Mouse (Mus musculus): ENCODE measurements around the gene Zfp275. TPM values are rescaled to one million over a fixed set of nuclear protein-coding genes. Genes with fewer than 3 reads are reported as not detected.
A peak's percentile ranks its signal among the peaks of the same experiment; 100 is the strongest.
"Not testable (repeated sequence)": the region's sequence is repeated elsewhere in the genome, so short reads cannot be mapped to it uniquely, and the experiment has no call there.

Gene Zfp275
- polyA plus RNA-seq, 1 experiment from 2014 or later = 10.8 TPM

- ATAC-seq (ENCODE audit: low FRiP score, low read depth) = no peak
- Histone ChIP-seq H3K36me3 (no peaks in the 10 kb centered on the region), H3K27ac (replicated peaks) (no peak overlapping the region), H3K4me1 (replicated peaks) (peaks cover 9% of the 10 kb centered on the region; the same call in 1 of the 2 replicates), H3K27me3 (no peaks in the 10 kb centered on the region), H3K4me2 (no peak overlapping the region), H3K9ac (no peak overlapping the region), H3K9me3 (no peaks in the 10 kb centered on the region), H3K4me3 (no peak overlapping the region)
- 86% methylated on average over 1 of the region's 1 CpGs for WGBS
These were observed 1.9 kb downstream of the Zfp275 start for GRCm38 (mm10) chrX:73344346-73344745.

DNA sequence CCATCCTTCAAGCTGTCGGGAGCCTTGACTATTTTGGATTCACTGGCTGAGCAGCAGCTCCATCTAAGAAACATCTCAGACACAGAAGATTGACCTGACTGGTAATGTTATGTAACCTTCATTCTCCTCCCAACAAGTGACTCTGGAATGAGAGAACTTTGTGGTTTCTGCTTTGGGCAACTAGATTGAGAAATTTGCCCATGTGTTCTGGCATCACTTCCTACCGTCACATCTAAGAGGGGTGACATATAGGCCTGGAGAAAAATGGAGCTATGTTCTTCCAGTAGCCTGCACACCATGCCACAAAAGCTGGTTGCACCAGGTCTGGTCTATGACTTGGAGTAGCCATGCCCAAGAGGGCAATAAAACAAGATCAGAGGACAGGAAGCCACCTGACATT lies 13.7 kb downstream of the Zfp275 start:
- Histone ChIP-seq H3K4me1 (replicated peaks) (no peaks in the 10 kb centered on the region), H3K27me3 (no peaks in the 10 kb centered on the region), H3K9ac (no peak overlapping the region), H3K27ac (replicated peaks) (no peak overlapping the region), H3K4me2 (no peak overlapping the region), H3K9me3 (no peaks in the 10 kb centered on the region), H3K4me3 (no peak overlapping the region), H3K36me3 (peaks cover 38% of the 10 kb centered on the region)
- WGBS = 98% methylated on average over 2 of the region's 2 CpGs
- ATAC-seq (ENCODE audit: low FRiP score, low read depth) = no peak

DNA sequence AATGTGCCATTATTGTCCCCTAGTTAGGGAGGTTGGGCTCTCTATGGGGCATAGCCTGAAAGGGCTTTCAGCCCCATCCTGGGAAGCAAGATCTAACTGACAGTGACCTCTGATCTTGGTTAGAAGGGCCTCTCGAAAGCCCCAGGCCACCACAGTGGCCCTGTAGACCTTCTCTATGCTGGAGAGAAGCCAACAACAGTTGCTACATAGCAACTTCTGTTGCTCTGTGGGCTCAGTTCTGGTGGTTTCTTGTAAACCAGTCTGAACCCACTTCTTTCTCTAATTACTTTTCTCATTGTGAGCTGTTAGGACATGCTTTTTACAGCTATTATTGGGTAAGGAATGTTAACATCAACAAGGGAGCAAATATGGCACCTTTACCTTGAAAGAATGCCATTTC lies 14.3 kb downstream of the Zfp275 start:
- no peak for ATAC-seq (ENCODE audit: low FRiP score, low read depth)
- H3K4me3 ChIP-seq = no peak overlapping the region
- H3K27ac ChIP-seq (replicated peaks) = no peak overlapping the region
- no peaks in the 10 kb centered on the region for H3K4me1 ChIP-seq (replicated peaks)
- H3K4me2 ChIP-seq = no peak overlapping the region
- no peaks in the 10 kb centered on the region for H3K27me3 ChIP-seq
- no peaks in the 10 kb centered on the region for H3K9me3 ChIP-seq
- WGBS = 88% methylated on average over 1 of the region's 1 CpGs
- H3K9ac ChIP-seq = no peak overlapping the region
- H3K36me3 ChIP-seq = peaks cover 38% of the 10 kb centered on the region

DNA sequence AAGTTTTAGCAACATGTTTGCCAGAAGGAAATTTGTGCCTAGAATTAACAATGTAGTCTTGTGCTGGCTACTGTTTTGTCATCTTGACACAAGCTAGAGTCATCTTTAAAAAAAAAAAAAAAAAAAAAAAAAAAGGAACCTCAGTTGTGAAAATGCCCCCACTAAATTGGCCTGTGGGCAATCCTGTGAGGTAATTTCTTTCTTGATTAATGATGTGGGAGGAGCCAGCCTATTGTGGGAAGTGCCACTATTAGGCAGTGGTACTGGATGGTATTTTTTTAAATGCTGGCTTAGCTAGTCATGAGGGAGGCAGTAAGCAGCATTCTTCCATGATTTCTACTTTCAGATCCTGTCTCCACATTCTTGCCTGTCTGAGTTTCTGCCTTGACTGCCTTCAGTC lies 20.9 kb downstream of the Zfp275 start:
- Histone ChIP-seq H3K9me3 (no peaks in the 10 kb centered on the region), H3K27me3 (no peaks in the 10 kb centered on the region), H3K4me2 (no peak overlapping the region), H3K4me3 (no peak overlapping the region), H3K9ac (no peak overlapping the region), H3K4me1 (replicated peaks) (no peaks in the 10 kb centered on the region), H3K36me3 (peaks cover 3% of the 10 kb centered on the region; the same call in 1 of the 2 replicates), H3K27ac (replicated peaks) (no peak overlapping the region)
- ATAC-seq (ENCODE audit: low FRiP score, low read depth) = no peak

DNA sequence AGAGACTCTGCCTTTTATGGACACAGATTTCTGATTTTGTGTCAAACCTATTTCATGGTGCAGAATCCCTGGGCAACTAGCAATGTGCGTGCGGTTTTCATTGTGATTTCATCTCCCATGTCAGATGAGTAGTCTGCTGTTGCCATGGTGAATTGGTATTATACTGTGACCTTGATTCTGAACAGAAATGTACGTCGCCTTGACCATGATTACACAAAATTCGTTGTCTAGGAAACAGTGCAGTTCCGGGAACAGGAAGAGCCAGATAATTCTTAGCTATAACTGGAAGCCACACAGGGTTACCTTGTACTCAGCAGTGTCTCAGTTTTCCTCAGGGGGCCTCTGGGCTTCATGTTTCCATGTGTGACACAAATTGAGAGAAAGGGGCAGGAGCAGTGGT lies 42.0 kb downstream of the Zfp275 start:
- no peaks in the 10 kb centered on the region for H3K27me3 ChIP-seq
- H3K36me3 ChIP-seq = no peaks in the 10 kb centered on the region
- WGBS = 42% methylated on average over 6 of the region's 6 CpGs
- H3K9ac ChIP-seq = no peak overlapping the region
- H3K9me3 ChIP-seq = no peaks in the 10 kb centered on the region
- H3K4me1 ChIP-seq (replicated peaks) = 0 out of 2 replicates have a peak, but pooled peaks cover 3% of the 10 kb centered on the region
- H3K4me2 ChIP-seq = no peak overlapping the region
- no peak overlapping the region for H3K4me3 ChIP-seq
- peak; percentile 76 for ATAC-seq (ENCODE audit: low FRiP score, low read depth)
- H3K27ac ChIP-seq (replicated peaks) = peak overlapping the region; percentile 68

DNA sequence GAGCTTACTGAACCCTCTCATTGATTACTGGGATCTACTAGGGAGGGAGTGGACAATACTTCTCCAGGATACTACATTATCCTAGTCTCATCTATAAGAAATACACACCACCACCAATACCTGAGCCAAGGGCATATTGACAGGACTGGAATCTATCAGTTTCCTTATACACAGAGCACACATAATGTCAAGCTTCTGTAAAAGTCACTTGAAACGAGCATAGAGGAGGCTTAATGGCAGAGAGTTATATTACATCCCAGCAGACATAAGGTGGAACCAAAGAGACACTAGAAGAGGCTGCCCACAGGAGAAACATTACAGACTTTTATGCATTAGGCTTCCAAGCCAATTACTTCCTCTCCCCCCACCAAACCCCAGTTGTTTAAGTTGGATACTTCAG lies 42.5 kb downstream of the Zfp275 start:
- H3K27ac ChIP-seq (replicated peaks) = peak overlapping the region; percentile 68
- no peaks in the 10 kb centered on the region for H3K9me3 ChIP-seq
- 27% methylated on average over 1 of the region's 1 CpGs for WGBS
- H3K4me2 ChIP-seq = no peak overlapping the region
- 0 out of 2 replicates have a peak, but pooled peaks cover 3% of the 10 kb centered on the region for H3K4me1 ChIP-seq (replicated peaks)
- ATAC-seq (ENCODE audit: low FRiP score, low read depth) = no peak
- no peaks in the 10 kb centered on the region for H3K36me3 ChIP-seq
- H3K9ac ChIP-seq = no peak overlapping the region
- no peaks in the 10 kb centered on the region for H3K27me3 ChIP-seq
- H3K4me3 ChIP-seq = no peak overlapping the region

DNA sequence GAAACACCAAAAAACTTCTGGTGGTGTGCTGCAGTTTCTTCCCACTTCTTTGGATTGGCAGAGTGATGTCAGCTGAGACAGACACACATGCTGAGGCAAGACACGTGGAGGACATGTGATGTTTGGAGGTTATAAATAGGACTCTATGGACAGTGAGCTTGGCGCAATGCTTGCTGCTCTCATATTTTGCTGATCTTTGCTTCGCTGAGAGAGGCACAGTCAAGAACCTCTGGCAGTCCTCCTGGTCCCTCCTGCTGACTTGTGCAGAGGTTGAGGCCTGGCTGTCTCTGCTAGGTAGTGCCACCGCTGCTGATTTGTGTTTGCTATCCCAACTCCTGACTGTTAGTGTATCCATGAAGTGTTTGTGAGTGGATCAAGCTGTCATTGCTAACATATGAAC lies 49.1 kb downstream of the Zfp275 start:
- Histone ChIP-seq H3K27me3 (no peaks in the 10 kb centered on the region), H3K9me3 (no peaks in the 10 kb centered on the region), H3K27ac (replicated peaks) (no peak overlapping the region), H3K9ac (no peak overlapping the region), H3K4me3 (no peak overlapping the region), H3K4me1 (replicated peaks) (no peaks in the 10 kb centered on the region), H3K4me2 (no peak overlapping the region), H3K36me3 (no peaks in the 10 kb centered on the region)
- ATAC-seq (ENCODE audit: low FRiP score, low read depth) = no peak
- WGBS = 83% methylated on average over 4 of the region's 4 CpGs

DNA sequence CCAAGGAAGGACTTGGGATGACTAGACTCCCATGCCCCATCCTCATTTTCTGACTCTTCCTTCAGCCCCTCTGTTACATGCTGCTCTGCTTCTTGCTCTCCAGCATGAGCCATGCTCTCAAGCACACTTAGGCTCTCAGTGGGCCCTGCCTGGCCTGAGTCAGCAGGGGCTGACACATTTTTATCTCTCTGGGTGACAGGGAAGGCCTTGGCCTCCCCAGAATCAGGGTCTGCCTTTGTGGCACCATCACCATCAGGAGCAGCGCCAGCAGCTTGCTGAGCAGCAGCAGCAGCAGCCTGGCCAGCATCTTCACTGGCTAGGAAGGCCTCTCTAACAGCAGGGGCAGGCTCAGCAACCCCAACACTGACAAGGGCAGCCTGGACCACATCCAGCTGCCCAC lies 54.0 kb downstream of the Zfp275 start:
- ATAC-seq (ENCODE audit: low FRiP score, low read depth) = no peak
- no peaks in the 10 kb centered on the region for H3K4me1 ChIP-seq (replicated peaks)
- no peaks in the 10 kb centered on the region for H3K27me3 ChIP-seq
- no peaks in the 10 kb centered on the region for H3K36me3 ChIP-seq
- no peak overlapping the region for H3K4me2 ChIP-seq
- 69% methylated on average over 1 of the region's 1 CpGs for WGBS
- H3K9ac ChIP-seq = no peak overlapping the region
- H3K9me3 ChIP-seq = no peaks in the 10 kb centered on the region
- no peak overlapping the region for H3K27ac ChIP-seq (replicated peaks)
- H3K4me3 ChIP-seq = no peak overlapping the region

- not testable (repeated sequence) for H3K27ac ChIP-seq (replicated peaks); H3K36me3 ChIP-seq; H3K4me3 ChIP-seq; H3K4me1 ChIP-seq (replicated peaks); H3K4me2 ChIP-seq; ATAC-seq (ENCODE audit: low FRiP score, low read depth); H3K9ac ChIP-seq; H3K9me3 ChIP-seq; H3K27me3 ChIP-seq
- 74% methylated on average over 2 of the region's 2 CpGs for WGBS
These were observed 56.2 kb downstream of the Zfp275 start, which contains the start of gene Gm18336 for GRCm38 (mm10) chrX:73398636-73399035. Gene Gm18336, minus strand, starts transcription at chrX:73398736.

GRCm38 (mm10) chrX:73400951-73401350 lies 58.5 kb downstream of the Zfp275 start:
- Histone ChIP-seq H3K9ac (no peak overlapping the region), H3K9me3 (no peaks in the 10 kb centered on the region), H3K4me2 (no peak overlapping the region), H3K27me3 (no peaks in the 10 kb centered on the region), H3K4me1 (replicated peaks) (no peaks in the 10 kb centered on the region), H3K36me3 (no peaks in the 10 kb centered on the region), H3K27ac (replicated peaks) (no peak overlapping the region), H3K4me3 (no peak overlapping the region)
- 88% methylated on average over 20 of the region's 20 CpGs for WGBS
- ATAC-seq (ENCODE audit: low FRiP score, low read depth) = no peak

GRCm38 (mm10) chrX:73401616-73402015 lies 59.2 kb downstream of the Zfp275 start:
- no peak for ATAC-seq (ENCODE audit: low FRiP score, low read depth)
- H3K36me3 ChIP-seq = no peaks in the 10 kb centered on the region
- H3K9me3 ChIP-seq = no peaks in the 10 kb centered on the region
- H3K4me2 ChIP-seq = no peak overlapping the region
- WGBS = 93% methylated on average over 12 of the region's 12 CpGs
- H3K27me3 ChIP-seq = no peaks in the 10 kb centered on the region
- H3K9ac ChIP-seq = no peak overlapping the region
- no peaks in the 10 kb centered on the region for H3K4me1 ChIP-seq (replicated peaks)
- H3K27ac ChIP-seq (replicated peaks) = no peak overlapping the region
- H3K4me3 ChIP-seq = no peak overlapping the region

Data from hindbrain, embryonic 15.5 days (tissue).